Mouse (Mus musculus) thymus, postnatal 14 days (tissue): ENCODE results near the gene 1700013G24Rik.

Experiments
- DNase-seq: peaks from one replicate; pipeline ENCODE4 v3.0.0; 2021

1700013G24Rik gene

GRCm38 (mm10) chr4:137458310-137458709 lies 5.2 kb downstream of the 1700013G24Rik start:
- DNase-seq = peak; percentile 27

GRCm38 (mm10) chr4:137458861-137459260 lies 5.8 kb downstream of the 1700013G24Rik start:
- DNase-seq = peak; percentile 44

GRCm38 (mm10) chr4:137460676-137461075 lies 7.6 kb downstream of the 1700013G24Rik start:
- DNase-seq = no peak

- DNase-seq = no peak
Measured at GRCm38 (mm10) chr4:137461217-137461616, 8.1 kb downstream of the 1700013G24Rik start.

- DNase-seq = no peak
Measured at GRCm38 (mm10) chr4:137461981-137462690, 9.1 kb downstream of the 1700013G24Rik start.

GRCm38 (mm10) chr4:137465125-137465787 lies 12.2 kb downstream of the 1700013G24Rik start:
- DNase-seq = no peak

GRCm38 (mm10) chr4:137466991-137467390 lies 13.9 kb downstream of the 1700013G24Rik start:
- no peak for DNase-seq

GRCm38 (mm10) chr4:137467525-137467924 lies 14.4 kb downstream of the 1700013G24Rik start:
- DNase-seq = no peak

- DNase-seq = peak; percentile 95
Measured at GRCm38 (mm10) chr4:137468260-137469080, 15.4 kb downstream of the 1700013G24Rik start, which contains the start of gene Hspg2. TSS of gene Hspg2 (plus strand) at chr4:137468769.

GRCm38 (mm10) chr4:137469081-137469844 lies 16.2 kb downstream of the 1700013G24Rik start:
- no peak for DNase-seq

- DNase-seq = no peak
Measured at GRCm38 (mm10) chr4:137469845-137470692, 17.0 kb downstream of the 1700013G24Rik start.

- DNase-seq = no peak
Measured at GRCm38 (mm10) chr4:137470701-137471317, 17.7 kb downstream of the 1700013G24Rik start.

- DNase-seq = no peak
Measured at GRCm38 (mm10) chr4:137471326-137471725, 18.2 kb downstream of the 1700013G24Rik start.

- no peak for DNase-seq
Measured at GRCm38 (mm10) chr4:137473240-137473639, 20.2 kb downstream of the 1700013G24Rik start.

- no peak for DNase-seq
Measured at GRCm38 (mm10) chr4:137473701-137474388, 20.8 kb downstream of the 1700013G24Rik start.

GRCm38 (mm10) chr4:137474694-137475093 lies 21.6 kb downstream of the 1700013G24Rik start:
- no peak for DNase-seq

GRCm38 (mm10) chr4:137475271-137476050 lies 22.4 kb downstream of the 1700013G24Rik start:
- DNase-seq = no peak

- no peak for DNase-seq
Measured at GRCm38 (mm10) chr4:137476065-137476760, 23.1 kb downstream of the 1700013G24Rik start.

- DNase-seq = no peak
Measured at GRCm38 (mm10) chr4:137476761-137477237, 23.7 kb downstream of the 1700013G24Rik start.
